Mouse (Mus musculus): ENCODE measurements around the gene Tspan18.

DNA sequence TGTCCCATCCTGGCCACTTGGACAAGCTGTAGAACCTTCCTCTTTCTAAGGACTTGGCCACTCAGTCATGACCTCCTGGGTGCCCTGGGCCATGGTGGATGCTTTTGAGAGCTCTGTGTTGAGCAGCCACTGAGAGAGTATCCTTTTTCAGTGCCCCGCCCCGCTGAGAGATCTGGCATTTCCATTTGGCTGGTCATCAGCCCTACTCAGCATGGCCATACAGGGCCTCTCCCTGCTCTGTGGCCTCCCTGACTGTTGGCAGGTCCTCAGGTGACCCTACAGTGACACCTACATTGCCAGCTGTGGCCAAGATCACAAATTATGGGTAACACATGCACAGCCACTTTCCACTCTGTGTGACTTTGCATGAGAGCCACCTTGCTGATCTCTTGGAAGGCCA lies 121.4 kb downstream of the Tspan18 start:
- TF ChIP-seq CTCF (IDR thresholded peaks at IDR 0.05) (no peak), EP300 (IDR thresholded peaks at IDR 0.05; ENCODE audit: insufficient read depth, low read depth, low read length) (no peak), POLR2A (IDR thresholded peaks at IDR 0.05; ENCODE audit: insufficient read depth, low read depth, low read length) (no peak)

Measured in heart, adult 2 months (tissue).